Mouse (Mus musculus) stomach, postnatal 0 days (tissue): ENCODE results near the gene Fuk.

Experiments
- CTCF ChIP-seq: IDR thresholded peaks from 2 replicates; pipeline ENCODE4 v1.5.1; 2016; ENCODE audit warnings: antibody characterized with exemption, low read depth, mild to moderate bottlenecking, moderate library complexity
- EP300 ChIP-seq: optimal IDR thresholded peaks from 2 replicates; pipeline ENCODE3; 2016; ENCODE audit warnings: antibody characterized with exemption

DNA sequence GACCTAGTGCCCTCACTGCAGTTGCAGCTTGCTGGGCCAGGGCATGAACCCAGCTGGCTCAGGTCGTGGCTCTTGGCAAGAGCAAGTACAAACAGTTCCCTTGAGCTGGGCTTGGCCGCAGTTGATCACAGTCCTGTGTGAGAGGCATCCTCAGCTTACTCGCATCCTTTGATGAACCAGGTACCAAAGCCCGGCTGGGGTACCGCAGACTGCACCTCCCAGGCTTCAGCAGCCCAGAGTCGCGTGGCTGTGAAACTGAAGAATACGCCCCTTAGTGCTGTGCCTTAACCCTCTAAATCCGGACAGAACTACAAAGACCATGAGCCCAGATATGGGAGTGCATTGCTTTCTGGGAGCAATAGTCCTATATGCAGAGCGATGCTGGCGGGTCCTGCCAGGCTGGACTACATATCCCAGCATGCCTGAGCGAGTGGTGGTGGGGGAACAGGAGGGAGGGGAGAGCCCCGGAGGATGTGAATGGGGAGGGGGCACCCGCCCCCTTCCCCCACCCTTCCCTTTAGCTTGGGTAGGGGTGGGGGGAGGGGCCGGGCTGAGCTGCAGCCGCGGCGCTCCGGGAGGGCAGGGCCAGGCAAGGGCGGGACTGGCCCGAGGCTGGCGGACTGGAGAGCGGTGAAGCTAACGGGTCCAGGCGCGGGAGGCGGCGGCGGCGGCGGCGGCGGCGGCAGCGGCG is 17.2 kb upstream of the Fuk start, which contains the start of gene St3gal2:
- TF ChIP-seq CTCF (0 out of 2 replicates have a peak, but pooled peaks have one; percentile 6), EP300 (no peak)
